Mouse (Mus musculus): ENCODE measurements at regions not wholly inside any gene's neighbourhood (a gene's known extent, or its start where the extent isn't known, plus 50 kb on each side); places are given as distances from the start of the nearest gene placed in this dataset.

GRCm38 (mm10) chr3:38820787-38821186 lies 66.0 kb upstream of the Fat4 start:
- in situ Hi-C loops (cut with MboI, MseI) = no loop called here

- in situ Hi-C loops (cut with MboI, MseI) = no loop called here
Observed at GRCm38 (mm10) chr3:38820315-38820714, 66.4 kb upstream of the Fat4 start.

GRCm38 (mm10) chr3:38817651-38818050 lies 69.1 kb upstream of the Fat4 start:
- in situ Hi-C loops (cut with MboI, MseI) = no loop called here

GRCm38 (mm10) chr3:38812457-38812856 lies 74.3 kb upstream of the Fat4 start:
- in situ Hi-C loops (cut with MboI, MseI) = no loop called here

- in situ Hi-C loops (cut with MboI, MseI) = no loop called here
Observed at GRCm38 (mm10) chr3:38811635-38812034, 75.1 kb upstream of the Fat4 start.

GRCm38 (mm10) chr3:38806469-38807055 lies 80.2 kb upstream of the Fat4 start:
- in situ Hi-C loops (cut with MboI, MseI) = no loop called here

GRCm38 (mm10) chr3:38806036-38806435 lies 80.7 kb upstream of the Fat4 start:
- in situ Hi-C loops (cut with MboI, MseI) = no loop called here

- in situ Hi-C loops (cut with MboI, MseI) = no loop called here
Observed at GRCm38 (mm10) chr3:38795646-38796301, 91.0 kb upstream of the Fat4 start.

GRCm38 (mm10) chr3:38793221-38793620 lies 93.5 kb upstream of the Fat4 start:
- in situ Hi-C loops (cut with MboI, MseI) = no loop called here

GRCm38 (mm10) chr3:38788751-38789150 lies 98.0 kb upstream of the Fat4 start:
- in situ Hi-C loops (cut with MboI, MseI) = no loop called here

GRCm38 (mm10) chr3:38783711-38784110 lies 103.0 kb upstream of the Fat4 start:
- in situ Hi-C loops (cut with MboI, MseI) = no loop called here

GRCm38 (mm10) chr3:38783051-38783450 lies 103.7 kb upstream of the Fat4 start:
- in situ Hi-C loops (cut with MboI, MseI) = no loop called here

- in situ Hi-C loops (cut with MboI, MseI) = no loop called here
Observed at GRCm38 (mm10) chr3:38776743-38777366, 109.9 kb upstream of the Fat4 start.

GRCm38 (mm10) chr3:38754632-38755123 lies 132.1 kb upstream of the Fat4 start:
- in situ Hi-C loops (cut with MboI, MseI) = no loop called here

GRCm38 (mm10) chr3:38753446-38754205 lies 133.1 kb upstream of the Fat4 start:
- in situ Hi-C loops (cut with MboI, MseI) = no loop called here

- in situ Hi-C loops (cut with MboI, MseI) = no loop called here
Observed at GRCm38 (mm10) chr3:38742155-38742554, 144.6 kb upstream of the Fat4 start.

GRCm38 (mm10) chr3:38722606-38723005 lies 164.1 kb upstream of the Fat4 start:
- in situ Hi-C loops (cut with MboI, MseI) = no loop called here

GRCm38 (mm10) chr3:38712078-38712873 lies 174.5 kb upstream of the Fat4 start:
- in situ Hi-C loops (cut with MboI, MseI) = no loop called here

GRCm38 (mm10) chr3:38711229-38711628 lies 175.5 kb upstream of the Fat4 start:
- in situ Hi-C loops (cut with MboI, MseI) = no loop called here

- in situ Hi-C loops (cut with MboI, MseI) = no loop called here
Observed at GRCm38 (mm10) chr3:38707891-38708290, 178.8 kb upstream of the Fat4 start.

GRCm38 (mm10) chr3:38699206-38699605 lies 187.5 kb upstream of the Fat4 start:
- in situ Hi-C loops (cut with MboI, MseI) = no loop called here
